Mouse (Mus musculus): ENCODE measurements around the gene Rpl27a. TPM values are rescaled to one million over a fixed set of nuclear protein-coding genes. Genes with fewer than 3 reads are reported as not detected.

Rpl27a gene
- total and polyA plus RNA-seq, 3 experiments, result 221 to 1,252 TPM; not detected in 1

- peak; percentile 29; the same call in 1 of the 2 replicates for TF ChIP-seq TCF12 (IDR thresholded peaks at IDR 0.05; ENCODE audit: low read depth, low read length)
- TF ChIP-seq RAD21 (IDR thresholded peaks at IDR 0.05; ENCODE audit: low read depth, low read length), result no peak
- no peak for TF ChIP-seq MYB (IDR thresholded peaks at IDR 0.05; ENCODE audit: low read depth, low read length)
- peak; percentile 32 for TF ChIP-seq TAL1 (IDR thresholded peaks at IDR 0.05; ENCODE audit: low read length)
- TF ChIP-seq GATA1 (IDR thresholded peaks at IDR 0.05; ENCODE audit: low read depth, low read length), result 0 out of 2 replicates have a peak, but pooled peaks have one; percentile 32
- TF ChIP-seq EP300 (IDR thresholded peaks at IDR 0.05; ENCODE audit: low read depth in 1 of 2, low read length in 2 of 2), result peak in 1 of 2 experiments; percentile 24; a peak in 1 of 4 replicates
- TF ChIP-seq POLR2A (IDR thresholded peaks at IDR 0.05; ENCODE audit: control insufficient read depth in 1 of 2, insufficient read depth in 1 of 2, low read depth in 1 of 2, low read length in 2 of 2, poor library complexity in 1 of 2), result no peak
- no peaks in the 10 kb centered on the region for H3K9me3 ChIP-seq (replicated peaks; ENCODE audit: insufficient read depth, low read length)
- H3K9ac ChIP-seq (ENCODE audit: control insufficient read depth, low read depth, low read length, poor library complexity, severe bottlenecking), result no peak overlapping the region
- H3K36me3 ChIP-seq (ENCODE audit: control insufficient read depth in 1 of 2, insufficient read depth in 2 of 2, low read length in 2 of 2), result peaks cover 0 to 7% of the 10 kb centered on the region in 2 experiments; a peak in 1 of 4 replicates
- H3K27me3 ChIP-seq (ENCODE audit: control insufficient read depth in 1 of 2, insufficient read depth in 2 of 2, low read length in 2 of 2), result no peaks in the 10 kb centered on the region; a peak in 1 of 4 replicates
- no peaks in the 10 kb centered on the region for H3K79me2 ChIP-seq (ENCODE audit: control insufficient read depth, insufficient read depth, low read length, poor library complexity)
- no peak overlapping the region for H3K27ac ChIP-seq (ENCODE audit: control insufficient read depth, low read depth, low read length)
- H3K4me3 ChIP-seq (ENCODE audit: control insufficient read depth in 1 of 2, insufficient read depth in 1 of 2, low read depth in 2 of 2, low read length in 2 of 2), result no peak overlapping the region
- DNase-seq (ENCODE audit: low read depth, low spot score), result peak; percentile 30
- peaks cover 9 to 15% of the 10 kb centered on the region in 2 experiments for H3K4me1 ChIP-seq (ENCODE audit: control insufficient read depth in 1 of 2, insufficient read depth in 2 of 2, low read length in 2 of 2)
Measured at GRCm38 (mm10) chr7:109511838-109512237, 7.1 kb upstream of the Rpl27a start.

GRCm38 (mm10) chr7:109516500-109516899 is 2.4 kb upstream of the Rpl27a start:
- no peaks in the 10 kb centered on the region for H3K27me3 ChIP-seq (ENCODE audit: control insufficient read depth in 1 of 2, insufficient read depth in 2 of 2, low read length in 2 of 2)
- no peak overlapping the region for H3K9ac ChIP-seq (ENCODE audit: control insufficient read depth, low read depth, low read length, poor library complexity, severe bottlenecking)
- peaks cover 8% of the 10 kb centered on the region in 2 experiments for H3K4me1 ChIP-seq (ENCODE audit: control insufficient read depth in 1 of 2, insufficient read depth in 2 of 2, low read length in 2 of 2)
- DNase-seq (ENCODE audit: low read depth, low spot score), result no peak
- TF ChIP-seq JUND (IDR thresholded peaks at IDR 0.05; ENCODE audit: low read depth, low read length) (no peak), GABPA (IDR thresholded peaks at IDR 0.05; ENCODE audit: low read depth, low read length) (no peak), MXI1 (IDR thresholded peaks at IDR 0.05; ENCODE audit: low read depth, low read length) (no peak), MYC (IDR thresholded peaks at IDR 0.05; ENCODE audit: low read depth, low read length) (no peak), MAX (IDR thresholded peaks at IDR 0.05; ENCODE audit: low read length) (no peak), ETS1 (IDR thresholded peaks at IDR 0.05; ENCODE audit: low read depth, low read length) (no peak), UBTF (IDR thresholded peaks at IDR 0.05; ENCODE audit: borderline replicate concordance, insufficient read depth, low read depth, low read length) (no peak), NRF1 (IDR thresholded peaks at IDR 0.05; ENCODE audit: insufficient read depth, low read depth, low read length, poor library complexity, severe bottlenecking) (no peak), ZMIZ1 (IDR thresholded peaks at IDR 0.05; ENCODE audit: low read depth, low read length) (no peak), TCF12 (IDR thresholded peaks at IDR 0.05; ENCODE audit: low read depth, low read length) (no peak), MYB (IDR thresholded peaks at IDR 0.05; ENCODE audit: low read depth, low read length) (no peak), ZNF384 (IDR thresholded peaks at IDR 0.05; ENCODE audit: low read depth, low read length) (no peak), MEF2A (IDR thresholded peaks at IDR 0.05; ENCODE audit: extremely low read depth, insufficient replicate concordance, low read depth, low read length, poor library complexity, severe bottlenecking) (no peak), NELFE (IDR thresholded peaks at IDR 0.05; ENCODE audit: low read depth, low read length) (no peak), RCOR1 (IDR thresholded peaks at IDR 0.05; ENCODE audit: low read depth, low read length) (no peak), POLR2AphosphoS5 (IDR thresholded peaks at IDR 0.05; ENCODE audit: borderline replicate concordance, low read depth, low read length) (no peak), USF1 (IDR thresholded peaks at IDR 0.05; ENCODE audit: low read depth, low read length) (no peak)
- H3K36me3 ChIP-seq (ENCODE audit: control insufficient read depth in 1 of 2, insufficient read depth in 2 of 2, low read length in 2 of 2), result peaks cover 12 to 16% of the 10 kb centered on the region in 2 experiments
- H3K27ac ChIP-seq (ENCODE audit: control insufficient read depth, low read depth, low read length), result no peak overlapping the region
- peaks cover 24% of the 10 kb centered on the region for H3K79me2 ChIP-seq (ENCODE audit: control insufficient read depth, insufficient read depth, low read length, poor library complexity)
- no peak overlapping the region for H3K4me3 ChIP-seq (ENCODE audit: control insufficient read depth in 1 of 2, insufficient read depth in 1 of 2, low read depth in 2 of 2, low read length in 2 of 2)
- no peaks in the 10 kb centered on the region for H3K9me3 ChIP-seq (replicated peaks; ENCODE audit: insufficient read depth, low read length)

Data from MEL (cell line).